Mouse (Mus musculus): ENCODE measurements around the gene Ptges3l. TPM values are rescaled to one million over a fixed set of nuclear protein-coding genes. Genes with fewer than 3 reads are reported as not detected.
A peak's percentile ranks its signal among the peaks of the same experiment; 100 is the strongest.
"Not testable (repeated sequence)": the region's sequence is repeated elsewhere in the genome, so short reads cannot be mapped to it uniquely, and the experiment has no call there.

Ptges3l gene
- 3.2 and 4.4 TPM in 2 replicates for polyA plus RNA-seq (2016; fragmentation: Nextera tagmentation; extraction: Ambion mirVana)

DNA sequence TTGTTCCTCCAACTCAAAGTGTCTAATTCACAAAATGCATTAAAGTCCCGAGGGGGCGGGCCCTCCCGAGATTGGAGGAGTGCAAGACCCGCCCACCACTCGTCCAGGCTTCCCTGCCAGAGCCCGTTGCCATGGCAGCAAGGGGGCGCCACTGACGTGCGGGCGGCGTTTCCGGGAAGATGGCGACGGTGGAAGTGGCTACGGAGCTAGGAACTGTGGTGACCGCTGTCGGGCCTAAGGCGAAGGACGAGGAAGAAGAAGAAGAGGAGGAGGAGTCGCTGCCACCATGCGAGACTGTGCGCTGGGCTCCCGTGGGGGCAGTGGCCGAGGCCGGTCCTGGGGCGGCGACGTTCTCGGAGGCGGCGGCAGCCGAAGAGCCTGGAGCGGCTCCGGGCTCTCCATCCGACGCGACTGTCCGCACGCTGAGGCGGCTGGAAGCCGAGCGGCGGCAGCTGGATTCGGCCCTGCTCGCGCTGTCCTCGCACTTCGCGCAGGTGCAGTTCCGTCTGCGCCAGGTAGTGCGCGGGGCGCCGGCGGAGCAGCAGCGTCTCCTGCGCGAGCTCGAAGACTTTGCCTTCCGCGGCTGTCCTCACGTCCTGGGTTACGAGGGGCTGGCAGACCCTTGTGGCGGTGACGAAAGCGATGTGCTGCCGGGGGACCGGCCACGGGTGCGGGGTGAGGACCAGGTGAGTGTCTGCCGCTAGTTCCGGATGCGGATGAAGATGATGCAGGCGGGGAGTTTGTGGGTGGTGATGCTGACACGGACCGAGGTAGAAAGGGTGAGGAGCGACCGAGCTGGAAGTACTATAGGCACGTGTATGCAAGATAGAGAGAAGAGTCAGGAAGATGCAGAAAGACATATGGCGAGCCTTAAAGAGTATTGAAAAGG is at the start of gene Ptges3l, which contains the start of gene Rundc1:
Ptges3l (minus strand) TSS at position 409 of the 889 bp plus-strand sequence.
Rundc1 (plus strand) TSS at position 161 of the 889 bp plus-strand sequence.
- peak within 1 kb of the TSS; percentile 57 for H3K27ac ChIP-seq
- WGBS, result under 1% methylated on average over 81 of the region's 81 CpGs
- ATAC-seq (ENCODE audit: low FRiP score, low read depth), result peak; percentile 95

GRCm38 (mm10) chr11:101474298-101474697 is 49.2 kb upstream of the Ptges3l start:
- ATAC-seq (ENCODE audit: low FRiP score, low read depth), result no peak
- H3K9ac ChIP-seq, result no peak overlapping the region
- no peak overlapping the region for H3K4me2 ChIP-seq (replicated peaks)
- H3K27ac ChIP-seq, result no peak overlapping the region
- no peaks in the 10 kb centered on the region for H3K9me3 ChIP-seq
- H3K4me3 ChIP-seq, result no peak overlapping the region
- H3K36me3 ChIP-seq, result peaks cover 13% of the 10 kb centered on the region; the same call in 1 of the 2 replicates
- WGBS, result 76% methylated on average over 5 of the region's 5 CpGs
- no peaks in the 10 kb centered on the region for H3K27me3 ChIP-seq (replicated peaks)
- H3K4me1 ChIP-seq, result peaks cover 48% of the 10 kb centered on the region

More for the DNA sequence above, at the start of gene Ptges3l, which contains the start of gene Rundc1:
- H3K9ac ChIP-seq, result peak within 1 kb of the TSS; percentile 85
- H3K4me3 ChIP-seq, result peak within 1 kb of the TSS; percentile 98
- H3K9me3 ChIP-seq, result no peaks in the 10 kb centered on the region
- H3K36me3 ChIP-seq, result peaks cover 12% of the 10 kb centered on the region
- H3K4me2 ChIP-seq (replicated peaks), result peak within 1 kb of the TSS; percentile 95
- H3K4me1 ChIP-seq, result peaks cover 26% of the 10 kb centered on the region
- no peaks in the 10 kb centered on the region for H3K27me3 ChIP-seq (replicated peaks)

GRCm38 (mm10) chr11:101473686-101474085 is 48.6 kb upstream of the Ptges3l start:
- H3K4me3 ChIP-seq; H3K9me3 ChIP-seq; H3K9ac ChIP-seq; H3K4me2 ChIP-seq (replicated peaks); H3K27me3 ChIP-seq (replicated peaks); ATAC-seq (ENCODE audit: low FRiP score, low read depth); H3K27ac ChIP-seq: not testable (repeated sequence)
- 89% methylated on average over 1 of the region's 1 CpGs for WGBS
- Histone ChIP-seq H3K36me3 (peaks cover 13% of the 10 kb centered on the region; the same call in 1 of the 2 replicates), H3K4me1 (peaks cover 47% of the 10 kb centered on the region)

- Histone ChIP-seq H3K4me3 (no peak overlapping the region), H3K27me3 (replicated peaks) (no peaks in the 10 kb centered on the region), H3K36me3 (peaks cover 13% of the 10 kb centered on the region; the same call in 1 of the 2 replicates), H3K27ac (no peak overlapping the region), H3K9me3 (no peaks in the 10 kb centered on the region), H3K4me1 (peaks cover 42% of the 10 kb centered on the region), H3K4me2 (replicated peaks) (peak overlapping the region; percentile 7; the same call in 1 of the 2 replicates), H3K9ac (no peak overlapping the region)
- ATAC-seq (ENCODE audit: low FRiP score, low read depth), result no peak
- WGBS, result 49% methylated on average over 7 of the region's 7 CpGs
These were observed 47.2 kb upstream of the Ptges3l start for GRCm38 (mm10) chr11:101472336-101472735.

DNA sequence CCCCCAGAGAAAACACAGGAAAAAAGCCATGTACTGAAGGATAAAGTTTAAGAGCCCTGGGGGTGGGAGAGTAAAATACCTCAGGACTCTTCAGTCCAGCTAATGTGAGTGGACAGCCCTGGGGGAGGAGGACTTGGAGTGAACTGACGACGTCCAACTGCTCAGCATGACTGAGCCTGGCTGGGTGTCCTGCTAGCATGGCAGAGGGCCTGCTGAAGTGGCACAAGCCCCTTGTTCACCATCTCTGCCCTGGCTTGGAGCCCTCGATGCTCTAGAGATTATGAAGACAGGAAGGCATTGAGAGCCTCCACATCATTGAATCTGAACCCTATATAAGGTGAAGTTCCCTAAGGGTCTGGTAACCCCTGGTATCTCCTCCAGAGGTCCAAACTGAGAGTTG is 46.8 kb upstream of the Ptges3l start:
- ATAC-seq (ENCODE audit: low FRiP score, low read depth), result no peak
- no peak overlapping the region for H3K27ac ChIP-seq
- peaks cover 40% of the 10 kb centered on the region for H3K4me1 ChIP-seq
- H3K27me3 ChIP-seq (replicated peaks), result no peaks in the 10 kb centered on the region
- peaks cover 13% of the 10 kb centered on the region; the same call in 1 of the 2 replicates for H3K36me3 ChIP-seq
- H3K9me3 ChIP-seq, result no peaks in the 10 kb centered on the region
- 68% methylated on average over 3 of the region's 3 CpGs for WGBS
- peak overlapping the region; percentile 7; the same call in 1 of the 2 replicates for H3K4me2 ChIP-seq (replicated peaks)
- no peak overlapping the region for H3K4me3 ChIP-seq
- no peak overlapping the region for H3K9ac ChIP-seq

- WGBS, result 22% methylated on average over 7 of the region's 7 CpGs
- Histone ChIP-seq H3K9ac (no peak overlapping the region), H3K9me3 (no peaks in the 10 kb centered on the region), H3K4me2 (replicated peaks) (peak overlapping the region; percentile 51), H3K27me3 (replicated peaks) (no peaks in the 10 kb centered on the region), H3K4me3 (no peak overlapping the region), H3K36me3 (peaks cover 13% of the 10 kb centered on the region; the same call in 1 of the 2 replicates), H3K4me1 (peaks cover 45% of the 10 kb centered on the region), H3K27ac (no peak overlapping the region)
- ATAC-seq (ENCODE audit: low FRiP score, low read depth), result no peak
These were observed 45.1 kb upstream of the Ptges3l start for GRCm38 (mm10) chr11:101470206-101470605.

DNA sequence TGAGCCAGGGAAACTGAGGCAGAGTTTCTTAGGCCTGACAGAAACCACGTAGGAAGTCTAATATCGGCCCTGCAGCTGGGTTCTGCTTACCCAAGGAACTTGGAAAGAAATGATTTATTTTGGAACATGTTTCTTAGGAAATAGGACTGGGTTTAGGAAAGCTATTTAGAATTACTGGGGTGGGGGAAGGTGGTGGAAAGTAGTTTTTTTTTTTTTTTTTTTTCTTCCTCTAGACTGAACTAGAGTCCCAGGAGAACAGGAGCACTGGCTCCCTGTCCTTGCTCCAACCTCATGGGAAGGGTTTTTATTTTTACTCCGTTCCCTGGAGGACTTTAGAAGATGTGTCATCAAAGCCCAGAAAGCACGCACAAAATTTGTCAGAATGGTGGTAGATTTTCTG is 44.0 kb upstream of the Ptges3l start:
- peak overlapping the region; percentile 86 for H3K9ac ChIP-seq
- 61% methylated on average over 4 of the region's 4 CpGs for WGBS
- peak overlapping the region; percentile 85 for H3K4me3 ChIP-seq
- H3K27ac ChIP-seq, result no peak overlapping the region
- peak overlapping the region; percentile 90 for H3K4me2 ChIP-seq (replicated peaks)
- H3K27me3 ChIP-seq (replicated peaks), result no peaks in the 10 kb centered on the region
- no peak for ATAC-seq (ENCODE audit: low FRiP score, low read depth)
- H3K4me1 ChIP-seq, result peaks cover 56% of the 10 kb centered on the region
- no peaks in the 10 kb centered on the region for H3K9me3 ChIP-seq
- H3K36me3 ChIP-seq, result peaks cover 13% of the 10 kb centered on the region; the same call in 1 of the 2 replicates

DNA sequence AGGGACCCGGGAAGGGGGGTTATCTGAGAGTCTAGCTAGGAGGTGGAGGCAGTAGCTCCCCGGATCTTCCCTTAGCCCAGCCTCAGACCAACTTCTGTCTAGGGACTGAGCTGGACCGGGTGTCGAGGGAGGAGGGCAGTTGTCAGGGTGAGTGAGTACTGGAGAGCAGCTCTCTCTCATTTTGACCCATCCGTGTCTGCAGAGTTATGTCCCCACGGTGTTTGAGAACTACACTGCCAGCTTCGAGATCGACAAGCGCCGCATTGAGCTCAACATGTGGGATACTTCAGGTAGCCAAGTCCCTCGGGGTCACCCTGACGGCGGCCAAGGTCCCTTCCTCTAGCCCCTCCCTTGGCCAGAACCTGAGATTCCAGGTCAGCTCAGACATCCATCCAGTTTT is 43.6 kb upstream of the Ptges3l start:
- peak overlapping the region; percentile 90 for H3K4me2 ChIP-seq (replicated peaks)
- 3% methylated on average over 13 of the region's 13 CpGs for WGBS
- H3K36me3 ChIP-seq, result peaks cover 13% of the 10 kb centered on the region; the same call in 1 of the 2 replicates
- peak overlapping the region; percentile 85 for H3K4me3 ChIP-seq
- H3K9ac ChIP-seq, result peak overlapping the region; percentile 86
- peak overlapping the region; percentile 82; the same call in 1 of the 2 replicates for H3K27ac ChIP-seq
- no peaks in the 10 kb centered on the region for H3K9me3 ChIP-seq
- H3K27me3 ChIP-seq (replicated peaks), result no peaks in the 10 kb centered on the region
- ATAC-seq (ENCODE audit: low FRiP score, low read depth), result no peak
- H3K4me1 ChIP-seq, result peaks cover 60% of the 10 kb centered on the region

GRCm38 (mm10) chr11:101468263-101468688 is 43.1 kb upstream of the Ptges3l start:
- peak; percentile 37; the same call in 1 of the 2 replicates for ATAC-seq (ENCODE audit: low FRiP score, low read depth)
- peak overlapping the region; percentile 90 for H3K4me2 ChIP-seq (replicated peaks)
- no peaks in the 10 kb centered on the region for H3K27me3 ChIP-seq (replicated peaks)
- peak overlapping the region; percentile 85 for H3K4me3 ChIP-seq
- under 1% methylated on average over 30 of the region's 31 CpGs for WGBS
- H3K27ac ChIP-seq, result peak overlapping the region; percentile 82
- H3K4me1 ChIP-seq, result peaks cover 64% of the 10 kb centered on the region
- peak overlapping the region; percentile 86 for H3K9ac ChIP-seq
- peaks cover 13% of the 10 kb centered on the region; the same call in 1 of the 2 replicates for H3K36me3 ChIP-seq
- H3K9me3 ChIP-seq, result no peaks in the 10 kb centered on the region

GRCm38 (mm10) chr11:101467477-101468262 is 42.5 kb upstream of the Ptges3l start:
- Histone ChIP-seq H3K4me1 (peaks cover 66% of the 10 kb centered on the region), H3K4me3 (peak overlapping the region; percentile 85), H3K27me3 (replicated peaks) (no peaks in the 10 kb centered on the region), H3K9me3 (no peaks in the 10 kb centered on the region), H3K36me3 (peaks cover 14% of the 10 kb centered on the region; the same call in 1 of the 2 replicates), H3K27ac (peak overlapping the region; percentile 82), H3K9ac (peak overlapping the region; percentile 86), H3K4me2 (replicated peaks) (peak overlapping the region; percentile 90)
- ATAC-seq (ENCODE audit: low FRiP score, low read depth), result peak; percentile 56
- under 1% methylated on average over 54 of the region's 54 CpGs for WGBS

DNA sequence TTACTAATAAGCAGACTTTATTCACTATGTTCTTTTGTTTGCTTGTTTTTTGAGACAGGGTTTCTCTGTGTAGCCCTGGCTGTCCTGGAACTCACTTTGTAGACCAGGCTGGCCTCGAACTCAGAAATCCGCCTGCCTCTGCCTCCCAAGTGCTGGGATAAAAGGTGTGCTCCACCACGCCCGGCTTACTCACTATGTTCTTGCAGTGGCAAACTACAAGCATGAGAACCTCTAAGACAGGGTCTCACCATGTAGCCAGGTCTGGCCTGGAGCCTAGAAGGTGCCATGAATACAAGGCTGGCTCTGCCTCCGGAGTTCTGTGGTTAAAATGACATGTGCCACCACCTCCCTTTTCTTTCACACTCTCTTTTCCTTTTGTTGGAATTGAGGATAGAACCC is 41.4 kb upstream of the Ptges3l start:
- not testable (repeated sequence) for H3K9me3 ChIP-seq; H3K27me3 ChIP-seq (replicated peaks); H3K27ac ChIP-seq; H3K9ac ChIP-seq; ATAC-seq (ENCODE audit: low FRiP score, low read depth)
- 68% methylated on average over 5 of the region's 5 CpGs for WGBS
- peaks cover 23% of the 10 kb centered on the region for H3K36me3 ChIP-seq
- H3K4me1 ChIP-seq, result peaks cover 62% of the 10 kb centered on the region
- peak overlapping the region; percentile 85 for H3K4me3 ChIP-seq
- peak overlapping the region; percentile 90 for H3K4me2 ChIP-seq (replicated peaks)
